Mouse (Mus musculus) spleen, adult 2 months (tissue): Measurements from ENCODE around the gene Ly6g5c. TPM values are rescaled to one million over a fixed set of nuclear protein-coding genes. Genes with fewer than 3 reads are reported as not detected.

Experiments used
- DNase-seq, 2 experiments: peaks; one replicate each; pipeline versions ENCODE4 v3.0.0 to v3.0.0-alpha.2; 2012 to 2021; ENCODE audit warnings: low spot score in 2 of 2, low read depth in 1 of 2
- H3K27ac ChIP-seq: fragments of 200-500 bp; 2 replicates; pipeline ENCODE4 v1.5.1; 2012; ENCODE audit warnings: low read length, inconsistent platforms; ENCODE audit not compliant: insufficient read depth
- H3K27me3 ChIP-seq: fragments of 200-500 bp; 2 replicates; pipeline ENCODE4 v1.6.1; 2012; ENCODE audit warnings: mild to moderate bottlenecking, moderate library complexity, low read length, inconsistent platforms; ENCODE audit not compliant: control insufficient read depth, insufficient read depth
- H3K36me3 ChIP-seq: fragments of 200-500 bp; 2 replicates; pipeline ENCODE4 v1.6.1; 2012; ENCODE audit warnings: mild to moderate bottlenecking, low read length, inconsistent platforms; ENCODE audit not compliant: control insufficient read depth, insufficient read depth
- H3K4me1 ChIP-seq: fragments of 200-500 bp; 2 replicates; pipeline ENCODE4 v1.6.1; 2011; ENCODE audit warnings: inconsistent platforms; ENCODE audit not compliant: control insufficient read depth, insufficient read depth, insufficient read length
- H3K4me3 ChIP-seq: fragments of 200-500 bp; 2 replicates; pipeline ENCODE4 v1.5.1; 2011; ENCODE audit warnings: mild to moderate bottlenecking, inconsistent platforms; ENCODE audit not compliant: insufficient read depth, insufficient read length; ENCODE audit errors: extremely low read depth
- CTCF ChIP-seq: fragments of 200-500 bp; IDR thresholded peaks from 2 replicates; pipeline ENCODE4 v1.5.1; 2011; ENCODE audit warnings: mild to moderate bottlenecking, inconsistent platforms; ENCODE audit not compliant: insufficient read depth, insufficient read length, insufficient replicate concordance; ENCODE audit errors: extremely low read depth
- POLR2A ChIP-seq: fragments of 200-500 bp; IDR thresholded peaks from 2 replicates; pipeline ENCODE4 v1.6.1; 2011; ENCODE audit warnings: low read depth, low read length, inconsistent platforms
- WGBS: fragments of 180-500 bp; shearing (Covaris S2); methylation state at CpG from one replicate; pipeline ENCODE4 v1.1.7; 2018; 5-methylcytosine and 5-hydroxymethylcytosine counted together
- polyA plus RNA-seq: library from polyadenylated mRNA; depleted of rRNA; stranded (reverse); fragments of >200 nt; gene quantifications from 2 replicates; pipeline ENCODE4 v1.2.3, GENCODE M21; 2012

Ly6g5c gene
- polyA plus RNA-seq, 1 experiment = not detected

DNA sequence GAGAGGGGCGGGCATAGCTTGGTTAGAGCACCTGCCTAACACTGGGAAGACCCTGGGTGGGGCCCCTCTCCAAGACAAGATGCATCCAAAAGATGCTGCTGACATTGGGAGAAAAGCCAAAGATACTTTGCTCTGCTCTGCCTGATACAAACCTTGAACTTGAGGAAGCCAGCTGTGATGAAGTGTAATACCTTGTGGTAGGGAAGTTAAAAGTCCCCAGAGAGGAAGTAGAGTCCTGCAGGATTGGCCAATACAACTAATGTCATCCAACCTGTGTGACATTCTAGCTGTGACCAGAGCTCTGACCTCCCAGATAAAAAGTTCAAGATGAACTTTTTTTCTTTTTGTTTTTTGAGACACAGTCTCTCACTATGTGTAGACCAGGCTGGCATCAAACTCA, 17.0 kb downstream of the Ly6g5c start:
- no peak overlapping the region for H3K4me3 ChIP-seq
- peaks cover 8% of the 10 kb centered on the region; the same call in 1 of the 2 replicates for H3K36me3 ChIP-seq
- H3K4me1 ChIP-seq = peaks cover 15% of the 10 kb centered on the region
- TF ChIP-seq CTCF (no peak), POLR2A (no peak)
- H3K27me3 ChIP-seq = no peaks in the 10 kb centered on the region
- 93% methylated on average over 1 of the region's 1 CpGs for WGBS
- DNase-seq = no peak
- no peak overlapping the region for H3K27ac ChIP-seq

- H3K27me3 ChIP-seq = no peaks in the 10 kb centered on the region
- peaks cover 8% of the 10 kb centered on the region; the same call in 1 of the 2 replicates for H3K36me3 ChIP-seq
- TF ChIP-seq CTCF = no peak
- TF ChIP-seq POLR2A = no peak
- H3K27ac ChIP-seq = no peak overlapping the region
- no peak for DNase-seq
- 52% methylated on average over 6 of the region's 6 CpGs for WGBS
- H3K4me3 ChIP-seq = peak overlapping the region; percentile 81; the same call in 1 of the 2 replicates
- H3K4me1 ChIP-seq = peaks cover 11% of the 10 kb centered on the region
These were observed 17.5 kb downstream of the Ly6g5c start for GRCm38 (mm10) chr17:35125578-35125977.

DNA sequence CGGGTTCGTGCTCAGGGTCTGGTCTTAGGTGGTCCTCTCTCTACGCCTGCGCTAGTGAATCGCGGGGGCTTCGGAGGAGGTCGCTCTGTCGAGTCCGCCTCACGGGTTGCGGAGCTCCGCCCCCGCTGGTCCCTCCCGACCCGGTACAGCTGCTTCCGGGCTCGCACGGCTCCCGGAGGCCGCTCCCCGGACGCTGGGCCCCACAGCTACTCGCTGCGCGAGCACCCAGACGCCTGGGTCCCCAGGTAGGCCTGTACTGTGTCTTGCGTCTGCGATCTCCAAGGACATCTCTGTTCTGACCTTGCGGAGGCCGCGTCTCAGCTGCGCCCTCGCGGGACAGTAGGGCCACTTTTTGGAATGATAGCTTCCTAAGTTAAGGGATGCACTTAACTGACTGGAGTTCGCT, 18.1 kb downstream of the Ly6g5c start, which contains the start of gene D17H6S53E:
TSS of gene D17H6S53E (plus strand) at position 168 of the 406 bp plus-strand sequence.
- Histone ChIP-seq H3K27ac (peak within 1 kb of the TSS; percentile 74), H3K4me3 (peak within 1 kb of the TSS; percentile 81), H3K4me1 (peaks cover 11% of the 10 kb centered on the region), H3K27me3 (no peaks in the 10 kb centered on the region), H3K36me3 (peaks cover 8% of the 10 kb centered on the region; the same call in 1 of the 2 replicates)
- DNase-seq = peak in 1 of 2 experiments; percentile 76
- TF ChIP-seq CTCF = no peak
- TF ChIP-seq POLR2A = peak; percentile 81
- WGBS = under 1% methylated on average over 36 of the region's 36 CpGs

DNA sequence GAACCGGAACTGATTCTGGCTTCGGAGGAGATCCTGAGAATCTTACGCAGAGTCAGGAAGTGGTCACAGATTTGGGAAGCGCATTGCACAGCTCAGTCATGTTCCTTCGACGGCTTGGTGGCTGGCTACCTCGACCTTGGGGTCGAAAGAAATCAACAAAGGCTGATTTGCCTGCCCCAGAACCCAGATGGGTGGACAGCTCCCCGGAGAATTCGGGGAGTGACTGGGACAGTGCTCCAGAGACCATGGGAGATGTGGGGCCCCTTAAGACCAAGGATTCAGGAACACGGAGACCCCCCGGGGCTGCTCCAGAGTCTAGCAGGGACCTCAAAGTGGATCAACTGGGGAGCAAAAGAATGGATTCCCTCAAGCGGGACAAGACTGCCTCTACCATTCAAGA, 18.9 kb downstream of the Ly6g5c start:
- TF ChIP-seq POLR2A (no peak), CTCF (no peak)
- no peak for DNase-seq
- Histone ChIP-seq H3K4me3 (peak overlapping the region; percentile 81), H3K27me3 (no peaks in the 10 kb centered on the region), H3K4me1 (peaks cover 11% of the 10 kb centered on the region), H3K36me3 (peaks cover 8% of the 10 kb centered on the region; the same call in 1 of the 2 replicates), H3K27ac (peak overlapping the region; percentile 74)
- 37% methylated on average over 13 of the region's 13 CpGs for WGBS

GRCm38 (mm10) chr17:35128996-35129395, 20.9 kb downstream of the Ly6g5c start:
- Histone ChIP-seq H3K36me3 (peaks cover 4% of the 10 kb centered on the region; the same call in 1 of the 2 replicates), H3K4me1 (peaks cover 11% of the 10 kb centered on the region), H3K27ac (no peak overlapping the region), H3K4me3 (no peak overlapping the region), H3K27me3 (no peaks in the 10 kb centered on the region)
- DNase-seq = no peak
- 86% methylated on average over 11 of the region's 11 CpGs for WGBS
- TF ChIP-seq CTCF (no peak), POLR2A (no peak)

- no peak for DNase-seq
- H3K4me3 ChIP-seq = no peak overlapping the region
- peaks cover 7% of the 10 kb centered on the region; the same call in 1 of the 2 replicates for H3K4me1 ChIP-seq
- 90% methylated on average over 8 of the region's 8 CpGs for WGBS
- peaks cover 2% of the 10 kb centered on the region; the same call in 1 of the 2 replicates for H3K36me3 ChIP-seq
- no peak overlapping the region for H3K27ac ChIP-seq
- no peaks in the 10 kb centered on the region for H3K27me3 ChIP-seq
- no peak for TF ChIP-seq CTCF
- TF ChIP-seq POLR2A = no peak
These were observed 23.0 kb downstream of the Ly6g5c start for GRCm38 (mm10) chr17:35131038-35131437.

DNA sequence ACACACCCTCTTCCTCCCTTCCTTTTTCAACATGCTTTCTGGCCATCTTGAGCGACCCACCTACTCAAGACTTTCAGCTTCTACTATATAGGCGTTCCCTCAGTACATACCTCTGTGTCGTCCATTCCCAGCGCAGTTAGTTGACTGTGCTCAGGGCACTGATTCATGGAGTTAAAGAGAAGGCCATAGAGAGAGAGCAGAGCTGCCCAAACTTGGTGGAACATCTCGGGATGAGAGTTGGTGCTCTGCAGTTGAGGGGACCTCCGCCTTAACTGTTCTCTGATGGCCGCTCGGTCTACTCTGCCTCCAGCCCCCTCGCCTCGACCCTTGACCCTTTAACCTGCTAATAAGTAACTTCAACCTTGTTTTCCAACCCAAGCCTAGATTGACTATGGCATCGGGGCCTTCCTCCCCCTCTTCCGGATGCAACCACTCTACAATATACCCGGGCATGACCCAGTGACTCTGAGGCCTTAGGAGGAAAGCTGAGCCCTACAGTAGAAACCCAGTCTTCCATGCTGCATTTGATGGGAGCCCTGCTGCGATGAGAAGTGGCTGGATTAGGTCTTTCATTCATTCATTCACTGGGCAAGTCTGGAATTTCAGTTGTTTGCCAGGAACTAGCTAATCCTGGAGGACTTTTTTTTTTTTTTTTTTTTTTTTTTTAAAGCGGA, 23.6 kb downstream of the Ly6g5c start, which contains the start of gene Apom:
TSS of gene Apom (minus strand) at position 551 of the 674 bp plus-strand sequence.
- Histone ChIP-seq H3K36me3 (peaks cover 2% of the 10 kb centered on the region; the same call in 1 of the 2 replicates), H3K27me3 (no peaks in the 10 kb centered on the region), H3K4me3 (no peak within 1 kb of the TSS), H3K27ac (no peak within 1 kb of the TSS), H3K4me1 (peaks cover 10% of the 10 kb centered on the region; the same call in 1 of the 2 replicates)
- TF ChIP-seq POLR2A (no peak), CTCF (no peak)
- no peak for DNase-seq
- 88% methylated on average over 15 of the region's 15 CpGs for WGBS
